Mouse (Mus musculus) thymus, adult 2 months (tissue): ENCODE measurements around the gene Tmem189. TPM values are rescaled to one million over a fixed set of nuclear protein-coding genes. Genes with fewer than 3 reads are reported as not detected.
"Not testable (repeated sequence)": the region's sequence is repeated elsewhere in the genome, so short reads cannot be mapped to it uniquely, and the experiment has no call there.

ENCODE experiments used
- DNase-seq: peaks from one replicate; pipeline ENCODE4 v3.0.0; 2021
- H3K27ac ChIP-seq: fragments of 200-500 bp; 2 replicates; pipeline ENCODE4 v1.5.1; 2012; ENCODE audit warnings: low read length, control low read depth; ENCODE audit not compliant: control insufficient read depth, insufficient read depth
- H3K27me3 ChIP-seq: fragments of 200-500 bp; 2 replicates; pipeline ENCODE4 v1.6.1; 2012; ENCODE audit warnings: mild to moderate bottlenecking, low read length, moderate library complexity, mixed read lengths; ENCODE audit not compliant: control insufficient read depth, insufficient read depth
- H3K36me3 ChIP-seq: fragments of 200-500 bp; 2 replicates; pipeline ENCODE4 v1.6.1; 2012; ENCODE audit warnings: mild to moderate bottlenecking, low read length, moderate library complexity; ENCODE audit not compliant: control insufficient read depth, insufficient read depth
- H3K4me1 ChIP-seq: fragments of 200-500 bp; replicated peaks from 2 replicates; pipeline ENCODE4 v1.6.1; 2012; ENCODE audit warnings: low read length; ENCODE audit not compliant: control insufficient read depth, insufficient read depth
- H3K4me3 ChIP-seq: fragments of 200-500 bp; 2 replicates; pipeline ENCODE4 v1.5.1; 2012; ENCODE audit warnings: mild to moderate bottlenecking, low read length, control low read depth, moderate library complexity; ENCODE audit not compliant: control insufficient read depth, insufficient read depth
- CTCF ChIP-seq: fragments of 200-500 bp; IDR thresholded peaks from 2 replicates; pipeline ENCODE4 v1.5.1; 2012; ENCODE audit warnings: mild to moderate bottlenecking, control low read depth, low read length, moderate library complexity, borderline replicate concordance; ENCODE audit not compliant: control insufficient read depth, poor library complexity, insufficient read depth; ENCODE audit errors: extremely low read depth
- POLR2A ChIP-seq: fragments of 200-500 bp; IDR thresholded peaks from 2 replicates; pipeline ENCODE4 v1.6.1; 2012; ENCODE audit warnings: mild to moderate bottlenecking, low read length, control low read depth, moderate library complexity; ENCODE audit not compliant: control insufficient read depth, poor library complexity, insufficient read depth; ENCODE audit errors: extremely low read depth
- WGBS: fragments of 180-500 bp; shearing (Covaris S2); methylation state at CpG from one replicate; pipeline ENCODE4 v1.1.7; 2018; 5-methylcytosine and 5-hydroxymethylcytosine counted together
- polyA plus RNA-seq: library from polyadenylated mRNA; depleted of rRNA; stranded (reverse); fragments of >200 nt; gene quantifications from 2 replicates; pipeline ENCODE4 v1.2.3, GENCODE M21; 2012

Gene Tmem189
- polyA plus RNA-seq, 1 experiment, result 209 TPM

- TF ChIP-seq CTCF (no peak), POLR2A (no peak)
- Histone ChIP-seq H3K27me3 (no peaks in the 10 kb centered on the region), H3K4me3 (no peak overlapping the region), H3K27ac (no peak overlapping the region), H3K36me3 (no peaks in the 10 kb centered on the region), H3K4me1 (peaks cover 29% of the 10 kb centered on the region)
- no peak for DNase-seq
- 86% methylated on average over 2 of the region's 2 CpGs for WGBS
These were observed 64.0 kb downstream of the Tmem189 start for GRCm38 (mm10) chr2:167625670-167626069.

GRCm38 (mm10) chr2:167624368-167625075 is 65.1 kb downstream of the Tmem189 start:
- H3K4me3 ChIP-seq, result no peak overlapping the region
- no peaks in the 10 kb centered on the region for H3K27me3 ChIP-seq
- WGBS, result 95% methylated on average over 6 of the region's 6 CpGs
- no peak overlapping the region for H3K27ac ChIP-seq
- DNase-seq, result no peak
- TF ChIP-seq POLR2A (no peak), CTCF (no peak)
- peaks cover 19% of the 10 kb centered on the region for H3K4me1 ChIP-seq
- no peaks in the 10 kb centered on the region for H3K36me3 ChIP-seq

- Histone ChIP-seq H3K4me3 (no peak overlapping the region), H3K27ac (no peak overlapping the region), H3K4me1 (peaks cover 17% of the 10 kb centered on the region), H3K27me3 (no peaks in the 10 kb centered on the region), H3K36me3 (no peaks in the 10 kb centered on the region; the same call in 1 of the 2 replicates)
- TF ChIP-seq POLR2A (no peak), CTCF (no peak)
- 75% methylated on average over 5 of the region's 5 CpGs for WGBS
- no peak for DNase-seq
These were observed 66.7 kb downstream of the Tmem189 start for GRCm38 (mm10) chr2:167622965-167623364.

- Histone ChIP-seq H3K4me1 (peaks cover 17% of the 10 kb centered on the region), H3K36me3 (peaks cover 2% of the 10 kb centered on the region), H3K27ac (no peak overlapping the region), H3K27me3 (no peaks in the 10 kb centered on the region), H3K4me3 (no peak overlapping the region)
- TF ChIP-seq POLR2A (no peak), CTCF (no peak)
- DNase-seq, result no peak
- WGBS, result 92% methylated on average over 13 of the region's 13 CpGs
These were observed 67.3 kb downstream of the Tmem189 start for GRCm38 (mm10) chr2:167622352-167622751.

DNA sequence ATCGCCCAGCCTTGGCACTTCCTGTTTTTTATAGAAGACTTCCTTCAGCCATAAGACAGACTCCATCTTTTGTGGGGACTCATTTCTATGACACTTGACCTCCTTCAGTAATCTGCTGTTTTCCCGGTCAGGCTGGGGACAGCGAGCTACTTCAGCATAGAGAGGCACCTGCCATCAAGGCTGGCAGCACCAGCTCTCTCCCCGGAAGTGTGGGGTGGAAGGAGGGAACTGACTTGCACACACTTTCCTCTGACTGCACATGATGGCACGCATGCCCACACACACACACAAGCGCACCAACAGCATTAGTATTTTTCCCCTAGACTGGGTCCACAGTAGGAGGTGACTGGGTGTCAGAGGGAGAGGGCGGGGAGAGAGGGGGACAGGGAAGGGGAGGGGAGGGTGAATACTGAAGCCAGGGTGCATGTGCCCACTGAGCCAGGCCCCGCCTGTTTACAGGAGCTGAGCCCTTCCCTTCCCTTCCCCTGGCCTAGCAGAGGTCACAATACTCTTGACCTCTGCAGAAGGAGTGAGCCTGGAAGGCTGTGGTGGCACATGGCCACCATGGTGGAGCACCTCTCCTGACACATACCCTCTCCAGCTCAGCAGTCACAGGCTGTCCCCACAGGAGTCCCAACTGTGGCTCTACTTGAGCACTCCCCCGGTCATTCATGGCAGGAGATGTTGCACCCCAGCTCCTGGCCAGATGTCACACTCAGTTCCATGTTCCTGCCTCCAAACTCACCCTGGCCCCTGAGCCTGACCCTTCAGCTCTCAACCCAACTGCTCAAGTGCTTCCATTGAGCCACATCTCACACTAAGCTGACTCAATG is 68.2 kb downstream of the Tmem189 start:
- TF ChIP-seq POLR2A, result no peak
- no peak for TF ChIP-seq CTCF
- 63% methylated on average over 9 of the region's 9 CpGs for WGBS
- no peak for DNase-seq
- Histone ChIP-seq H3K27me3 (no peaks in the 10 kb centered on the region), H3K36me3 (peaks cover 10% of the 10 kb centered on the region), H3K4me1 (peaks cover 17% of the 10 kb centered on the region), H3K4me3 (no peak overlapping the region), H3K27ac (no peak overlapping the region; the same call in 1 of the 2 replicates)

GRCm38 (mm10) chr2:167617472-167617871 is 72.2 kb downstream of the Tmem189 start:
- Histone ChIP-seq H3K27me3 (no peaks in the 10 kb centered on the region), H3K4me3 (no peak overlapping the region), H3K27ac (no peak overlapping the region), H3K4me1 (peaks cover 17% of the 10 kb centered on the region), H3K36me3 (peaks cover 26% of the 10 kb centered on the region)
- WGBS, result 91% methylated on average over 4 of the region's 4 CpGs
- DNase-seq, result no peak
- no peak for TF ChIP-seq POLR2A

DNA sequence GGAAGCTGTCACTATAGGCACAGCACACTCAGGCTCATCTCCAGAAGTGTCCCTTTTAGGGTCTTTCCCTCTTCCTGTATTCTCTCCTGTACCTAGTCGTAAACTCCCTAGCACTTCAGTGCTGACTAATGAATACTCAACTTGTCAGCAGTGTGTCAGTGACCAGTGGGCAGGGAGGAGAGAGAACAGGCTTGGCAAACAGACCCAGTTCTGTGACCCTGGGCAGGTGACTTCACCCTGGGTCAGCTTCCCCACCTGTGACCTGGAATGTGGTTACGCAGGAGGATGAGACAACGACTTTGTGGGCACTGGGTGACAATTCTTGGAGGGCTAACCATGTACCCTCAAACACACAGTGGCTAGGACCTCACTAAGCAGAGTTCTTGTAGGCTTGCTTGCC is 72.6 kb downstream of the Tmem189 start:
- peaks cover 14% of the 10 kb centered on the region for H3K4me1 ChIP-seq
- TF ChIP-seq CTCF (no peak), POLR2A (no peak)

DNA sequence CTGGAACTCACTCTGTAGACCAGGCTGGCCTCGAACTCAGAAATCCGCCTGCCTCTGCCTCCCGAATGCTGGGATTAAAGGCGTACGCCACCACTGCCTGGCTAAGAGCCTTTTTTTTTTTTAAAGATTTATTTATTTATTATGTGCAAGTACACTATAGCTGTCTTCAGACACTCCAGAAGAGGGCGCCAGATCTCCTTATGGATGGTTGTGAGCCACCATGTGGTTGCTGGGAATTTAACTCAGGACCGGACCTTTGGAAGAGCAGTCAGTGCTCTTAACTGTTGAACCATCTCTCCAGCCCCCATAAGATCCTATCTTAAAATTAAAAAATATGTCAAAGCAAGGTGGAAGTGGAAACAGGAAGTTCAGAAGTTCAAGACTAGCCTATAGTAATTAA is 76.3 kb downstream of the Tmem189 start:
- not testable (repeated sequence) for DNase-seq, H3K4me1 ChIP-seq, H3K4me3 ChIP-seq, H3K27me3 ChIP-seq, H3K27ac ChIP-seq
- peaks cover 39% of the 10 kb centered on the region for H3K36me3 ChIP-seq
- 95% methylated on average over 7 of the region's 7 CpGs for WGBS

More for the DNA sequence above, 72.6 kb downstream of the Tmem189 start:
- Histone ChIP-seq H3K4me3 (no peak overlapping the region), H3K27me3 (no peaks in the 10 kb centered on the region), H3K36me3 (peaks cover 26% of the 10 kb centered on the region), H3K27ac (no peak overlapping the region)
- no peak for DNase-seq
- 72% methylated on average over 3 of the region's 3 CpGs for WGBS
